Mouse (Mus musculus): ENCODE results near the gene Stk4.

DNA sequence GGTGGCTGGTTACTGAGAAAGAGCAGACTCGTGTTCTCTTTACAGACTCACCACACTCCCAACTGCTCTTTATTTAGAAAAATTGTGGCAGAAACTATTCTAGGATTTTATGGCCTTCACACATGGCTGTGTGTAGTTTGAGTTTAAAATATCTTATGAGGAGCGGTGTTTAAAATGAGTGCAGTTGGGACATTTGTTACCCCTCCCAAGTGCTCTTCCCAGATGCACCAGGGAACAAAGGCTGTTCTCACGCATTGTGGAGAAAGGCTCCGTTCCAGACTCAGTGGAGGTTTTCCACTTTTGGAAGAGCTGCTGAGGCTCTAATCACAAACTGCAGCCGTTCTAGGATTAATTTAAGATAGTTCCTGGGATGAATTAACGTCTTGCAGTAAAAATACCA, 67.6 kb downstream of the Stk4 start:
- TF ChIP-seq CTCF (conservative IDR thresholded peaks at IDR 0.05 in 1 of 2, IDR thresholded peaks at IDR 0.05 in 1 of 2; ENCODE audit: low read depth in 2 of 2, low read length in 2 of 2) (no peak), EP300 (IDR thresholded peaks at IDR 0.05; ENCODE audit: low read length) (no peak), JUND (conservative IDR thresholded peaks at IDR 0.05; ENCODE audit: low read depth, low read length) (no peak), CHD1 (IDR thresholded peaks at IDR 0.05; ENCODE audit: low read depth, low read length) (no peak)
